Mouse (Mus musculus): ENCODE results near the gene Lrpap1. TPM values are rescaled to one million over a fixed set of nuclear protein-coding genes. Genes with fewer than 3 reads are reported as not detected.

Gene Lrpap1
- polyA plus RNA-seq, 1 experiment = 124 TPM

DNA sequence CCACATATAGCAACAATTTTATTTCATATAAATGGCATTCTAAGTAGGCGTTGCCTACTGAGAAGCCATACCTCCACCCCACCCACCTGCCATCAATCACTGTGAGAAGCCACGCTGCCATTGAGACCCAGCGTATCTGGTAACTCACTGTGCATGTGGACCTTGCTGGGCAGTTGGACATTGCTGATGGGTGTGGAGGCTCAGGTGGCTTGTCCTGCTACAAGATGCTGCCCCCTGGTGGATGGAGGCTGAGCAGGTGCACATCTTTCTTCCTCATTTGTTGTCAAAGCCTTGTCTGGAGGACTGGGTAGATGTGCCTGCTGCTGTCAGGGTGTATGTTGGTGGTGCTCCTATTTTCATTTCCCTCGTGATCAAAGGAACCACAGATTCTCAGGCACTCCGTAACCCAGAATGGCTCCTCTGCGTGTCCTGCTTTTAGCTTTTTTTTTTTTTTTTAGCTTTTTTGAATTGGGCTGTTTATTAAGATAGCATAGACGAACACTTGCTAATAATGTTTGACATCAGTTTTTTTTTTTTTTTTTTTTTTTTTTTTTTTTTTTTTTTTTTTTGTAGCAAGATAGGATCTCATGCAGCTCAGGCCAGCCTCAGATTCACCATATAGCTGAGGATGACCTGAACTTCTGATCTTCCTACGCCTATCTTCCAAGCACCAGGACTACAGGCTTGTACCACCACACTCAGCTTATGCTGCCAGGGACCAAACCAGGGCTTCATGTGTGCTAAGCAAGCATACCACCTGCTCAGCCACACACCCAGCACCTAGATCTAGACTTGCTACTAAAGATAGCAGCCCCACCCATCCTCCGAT, 16.6 kb downstream of the Lrpap1 start:
- no peaks in the 10 kb centered on the region for H3K4me1 ChIP-seq (ENCODE audit: control insufficient read depth, insufficient read depth, low read length)
- no peak overlapping the region for H3K27ac ChIP-seq (ENCODE audit: insufficient read depth, low read length)
- TF ChIP-seq CTCF (IDR thresholded peaks at IDR 0.05; ENCODE audit: borderline replicate concordance, insufficient read depth, low read depth, low read length) (peak; percentile 78), POLR2A (IDR thresholded peaks at IDR 0.05; ENCODE audit: borderline replicate concordance, insufficient read depth, low read length) (no peak)
- no peaks in the 10 kb centered on the region for H3K27me3 ChIP-seq (ENCODE audit: control insufficient read depth, insufficient read depth, low read length)
- no peak overlapping the region for H3K4me3 ChIP-seq (replicated peaks; ENCODE audit: insufficient read depth, low read depth, low read length)
- DNase-seq = peak; percentile 61 to 73
- WGBS = 77% methylated on average over 9 of the region's 9 CpGs

DNA sequence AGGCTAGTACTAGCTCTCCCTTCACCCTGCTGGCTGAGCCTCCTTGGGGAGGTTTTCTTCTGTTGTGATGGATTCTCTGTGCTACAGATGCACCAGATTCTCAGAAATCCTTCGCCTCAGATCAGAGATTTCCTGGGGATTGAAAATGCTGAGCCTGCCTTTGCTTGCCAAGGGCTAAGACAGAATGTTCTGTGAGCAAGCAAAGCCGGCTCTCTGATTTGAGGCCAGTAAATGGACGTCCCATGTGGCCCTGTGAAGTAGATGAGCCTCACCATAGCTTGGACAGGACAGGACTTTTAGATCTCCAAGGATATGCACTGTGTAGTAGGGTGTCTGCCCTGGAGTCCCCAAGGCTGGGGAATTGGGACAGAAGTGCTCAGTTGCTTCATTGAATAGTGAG, 20.7 kb downstream of the Lrpap1 start:
- 47% methylated on average over 3 of the region's 3 CpGs for WGBS
- Histone ChIP-seq H3K27me3 (ENCODE audit: control insufficient read depth, insufficient read depth, low read length) (no peaks in the 10 kb centered on the region), H3K4me1 (ENCODE audit: control insufficient read depth, insufficient read depth, low read length) (no peaks in the 10 kb centered on the region), H3K4me3 (replicated peaks; ENCODE audit: insufficient read depth, low read depth, low read length) (no peak overlapping the region), H3K27ac (ENCODE audit: insufficient read depth, low read length) (no peak overlapping the region)
- no peak for DNase-seq
- TF ChIP-seq CTCF (IDR thresholded peaks at IDR 0.05; ENCODE audit: borderline replicate concordance, insufficient read depth, low read depth, low read length) (no peak), POLR2A (IDR thresholded peaks at IDR 0.05; ENCODE audit: borderline replicate concordance, insufficient read depth, low read length) (no peak)

DNA sequence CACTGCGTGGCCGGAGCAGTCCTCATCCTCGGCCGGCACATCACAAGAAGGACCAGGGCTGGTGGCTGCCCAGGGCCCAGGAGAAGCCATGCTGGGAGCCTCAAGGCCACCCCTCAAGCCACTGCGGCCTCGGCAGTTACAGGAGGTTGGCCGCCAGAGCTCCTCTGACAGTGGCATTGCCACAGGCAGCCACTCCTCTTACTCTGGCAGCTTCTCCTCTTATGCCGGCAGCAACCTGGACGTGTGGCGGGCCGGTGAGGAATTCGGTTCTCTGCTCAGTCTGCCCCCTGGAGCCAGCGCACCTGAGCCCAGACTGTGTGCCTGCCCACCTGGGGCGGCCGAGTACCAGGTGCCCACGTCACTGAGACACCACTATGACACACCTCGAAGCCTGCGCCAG, 26.5 kb downstream of the Lrpap1 start:
- Histone ChIP-seq H3K27ac (ENCODE audit: insufficient read depth, low read length) (no peak overlapping the region), H3K4me3 (replicated peaks; ENCODE audit: insufficient read depth, low read depth, low read length) (no peak overlapping the region), H3K4me1 (ENCODE audit: control insufficient read depth, insufficient read depth, low read length) (peaks cover 14% of the 10 kb centered on the region), H3K27me3 (ENCODE audit: control insufficient read depth, insufficient read depth, low read length) (no peaks in the 10 kb centered on the region)
- TF ChIP-seq CTCF (IDR thresholded peaks at IDR 0.05; ENCODE audit: borderline replicate concordance, insufficient read depth, low read depth, low read length) (no peak), POLR2A (IDR thresholded peaks at IDR 0.05; ENCODE audit: borderline replicate concordance, insufficient read depth, low read length) (no peak)
- 61% methylated on average over 18 of the region's 18 CpGs for WGBS
- DNase-seq = peak; percentile 43 to 45

GRCm38 (mm10) chr5:35076369-35076768, 29.2 kb downstream of the Lrpap1 start:
- Histone ChIP-seq H3K27ac (ENCODE audit: insufficient read depth, low read length) (no peak overlapping the region), H3K4me3 (replicated peaks; ENCODE audit: insufficient read depth, low read depth, low read length) (no peak overlapping the region), H3K27me3 (ENCODE audit: control insufficient read depth, insufficient read depth, low read length) (no peaks in the 10 kb centered on the region), H3K4me1 (ENCODE audit: control insufficient read depth, insufficient read depth, low read length) (peaks cover 23% of the 10 kb centered on the region)
- 78% methylated on average over 1 of the region's 1 CpGs for WGBS
- TF ChIP-seq CTCF (IDR thresholded peaks at IDR 0.05; ENCODE audit: borderline replicate concordance, insufficient read depth, low read depth, low read length) (no peak), POLR2A (IDR thresholded peaks at IDR 0.05; ENCODE audit: borderline replicate concordance, insufficient read depth, low read length) (no peak)
- no peak for DNase-seq

GRCm38 (mm10) chr5:35073992-35074391, 31.6 kb downstream of the Lrpap1 start:
- no peaks in the 10 kb centered on the region for H3K27me3 ChIP-seq (ENCODE audit: control insufficient read depth, insufficient read depth, low read length)
- peaks cover 23% of the 10 kb centered on the region for H3K4me1 ChIP-seq (ENCODE audit: control insufficient read depth, insufficient read depth, low read length)
- H3K4me3 ChIP-seq (replicated peaks; ENCODE audit: insufficient read depth, low read depth, low read length) = no peak overlapping the region
- TF ChIP-seq CTCF (IDR thresholded peaks at IDR 0.05; ENCODE audit: borderline replicate concordance, insufficient read depth, low read depth, low read length) = no peak
- TF ChIP-seq POLR2A (IDR thresholded peaks at IDR 0.05; ENCODE audit: borderline replicate concordance, insufficient read depth, low read length) = no peak
- WGBS = 12% methylated on average over 9 of the region's 9 CpGs
- peak; percentile 65 to 78 for DNase-seq
- no peak overlapping the region for H3K27ac ChIP-seq (ENCODE audit: insufficient read depth, low read length)

DNA sequence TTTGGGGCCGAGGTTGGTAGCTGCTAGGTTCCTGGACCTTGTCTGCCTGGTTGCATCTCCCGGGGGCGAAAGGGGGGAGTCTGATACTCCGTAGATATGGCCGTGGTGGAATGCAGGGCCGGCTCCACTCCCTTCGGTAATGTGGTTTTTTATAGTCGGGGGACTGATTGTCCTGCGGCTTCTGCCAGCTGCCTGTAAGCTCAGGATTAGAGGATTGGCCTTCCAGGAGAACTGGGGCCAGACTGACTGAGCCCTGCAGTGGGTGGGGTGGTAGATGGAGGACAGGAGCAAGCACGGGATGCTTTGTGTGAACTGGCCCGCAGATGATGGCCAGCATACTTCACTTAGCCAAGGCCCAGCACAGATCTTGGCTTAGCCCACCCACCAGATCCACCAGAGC, 32.3 kb downstream of the Lrpap1 start:
- Histone ChIP-seq H3K27me3 (ENCODE audit: control insufficient read depth, insufficient read depth, low read length) (no peaks in the 10 kb centered on the region), H3K4me3 (replicated peaks; ENCODE audit: insufficient read depth, low read depth, low read length) (no peak overlapping the region), H3K27ac (ENCODE audit: insufficient read depth, low read length) (no peak overlapping the region), H3K4me1 (ENCODE audit: control insufficient read depth, insufficient read depth, low read length) (peaks cover 23% of the 10 kb centered on the region)
- WGBS = 84% methylated on average over 11 of the region's 11 CpGs
- no peak for DNase-seq
- TF ChIP-seq POLR2A (IDR thresholded peaks at IDR 0.05; ENCODE audit: borderline replicate concordance, insufficient read depth, low read length) (no peak), CTCF (IDR thresholded peaks at IDR 0.05; ENCODE audit: borderline replicate concordance, insufficient read depth, low read depth, low read length) (no peak)

GRCm38 (mm10) chr5:35071855-35072254, 33.7 kb downstream of the Lrpap1 start:
- 99% methylated on average over 6 of the region's 6 CpGs for WGBS
- Histone ChIP-seq H3K4me1 (ENCODE audit: control insufficient read depth, insufficient read depth, low read length) (peaks cover 23% of the 10 kb centered on the region), H3K27ac (ENCODE audit: insufficient read depth, low read length) (no peak overlapping the region), H3K4me3 (replicated peaks; ENCODE audit: insufficient read depth, low read depth, low read length) (no peak overlapping the region), H3K27me3 (ENCODE audit: control insufficient read depth, insufficient read depth, low read length) (no peaks in the 10 kb centered on the region)
- DNase-seq = no peak
- TF ChIP-seq POLR2A (IDR thresholded peaks at IDR 0.05; ENCODE audit: borderline replicate concordance, insufficient read depth, low read length) (no peak), CTCF (IDR thresholded peaks at IDR 0.05; ENCODE audit: borderline replicate concordance, insufficient read depth, low read depth, low read length) (no peak)

DNA sequence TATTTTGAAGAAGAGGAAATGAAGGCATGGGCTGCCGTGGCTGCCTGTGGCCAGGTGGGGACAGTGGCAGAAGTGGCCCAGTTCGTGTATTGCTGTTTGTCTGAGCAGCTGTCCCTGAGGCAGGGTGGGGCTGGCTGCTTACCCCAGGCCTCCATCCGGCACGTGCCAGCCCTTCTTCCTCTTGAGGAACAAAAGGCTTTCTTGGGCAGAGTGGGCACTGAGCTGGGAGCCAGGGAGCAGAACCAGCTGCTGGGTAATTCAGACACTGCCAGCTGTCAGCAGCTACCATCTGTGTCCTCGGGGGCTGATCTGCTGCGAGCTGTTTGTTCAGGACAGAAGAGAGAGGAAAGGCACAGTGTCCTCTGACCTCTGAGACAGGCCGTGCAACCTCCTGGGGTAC, 34.6 kb downstream of the Lrpap1 start:
- H3K4me3 ChIP-seq (replicated peaks; ENCODE audit: insufficient read depth, low read depth, low read length) = no peak overlapping the region
- WGBS = 61% methylated on average over 7 of the region's 7 CpGs
- DNase-seq = no peak
- TF ChIP-seq CTCF (IDR thresholded peaks at IDR 0.05; ENCODE audit: borderline replicate concordance, insufficient read depth, low read depth, low read length) = no peak
- no peak for TF ChIP-seq POLR2A (IDR thresholded peaks at IDR 0.05; ENCODE audit: borderline replicate concordance, insufficient read depth, low read length)
- H3K27ac ChIP-seq (ENCODE audit: insufficient read depth, low read length) = no peak overlapping the region
- no peaks in the 10 kb centered on the region for H3K27me3 ChIP-seq (ENCODE audit: control insufficient read depth, insufficient read depth, low read length)
- H3K4me1 ChIP-seq (ENCODE audit: control insufficient read depth, insufficient read depth, low read length) = peaks cover 18% of the 10 kb centered on the region
